Mouse (Mus musculus) cerebral cortex, adult 2 months (tissue): Measurements from ENCODE around the gene 1600014C23Rik.

Source experiments
- WGBS: fragments of 180-500 bp; shearing (Covaris S2); methylation state at CpG from one replicate; pipeline ENCODE4 v1.1.7; 2018; 5-methylcytosine and 5-hydroxymethylcytosine counted together

Gene 1600014C23Rik

GRCm38 (mm10) chr17:45692159-45692558 lies 41.5 kb downstream of the 1600014C23Rik start:
- whole genome bisulfite sequencing, result 91% methylated on average over 5 of the region's 5 CpGs

GRCm38 (mm10) chr17:45690044-45690443 lies 43.6 kb downstream of the 1600014C23Rik start:
- WGBS, result 91% methylated on average over 4 of the region's 4 CpGs

- 89% methylated on average over 9 of the region's 9 CpGs for WGBS
These were observed 44.5 kb downstream of the 1600014C23Rik start for GRCm38 (mm10) chr17:45689120-45689519.

DNA sequence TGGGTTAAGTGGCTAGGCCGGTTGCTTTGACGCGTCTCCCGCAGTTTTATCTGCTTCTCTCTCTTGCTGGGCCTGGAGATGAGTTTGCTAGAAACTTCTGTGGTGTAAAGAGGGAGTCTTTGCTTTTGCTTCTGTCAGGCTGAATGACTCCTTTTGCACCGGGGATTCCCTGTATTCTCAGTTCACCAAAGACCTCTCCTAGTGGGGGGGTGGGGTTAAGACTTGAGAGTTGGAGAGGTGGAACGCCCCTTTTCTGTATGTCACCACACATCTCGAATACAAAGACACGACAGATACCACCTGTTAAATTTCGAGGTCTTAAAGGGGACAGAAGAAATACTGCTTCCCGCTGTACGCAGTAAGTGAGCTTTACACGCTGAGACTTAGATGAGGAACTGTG lies 46.9 kb downstream of the 1600014C23Rik start, which contains the start of gene Tmem63b:
Tmem63b (minus strand) TSS at position 190 of the 400 bp plus-strand sequence.
- WGBS, result 2% methylated on average over 12 of the region's 12 CpGs

DNA sequence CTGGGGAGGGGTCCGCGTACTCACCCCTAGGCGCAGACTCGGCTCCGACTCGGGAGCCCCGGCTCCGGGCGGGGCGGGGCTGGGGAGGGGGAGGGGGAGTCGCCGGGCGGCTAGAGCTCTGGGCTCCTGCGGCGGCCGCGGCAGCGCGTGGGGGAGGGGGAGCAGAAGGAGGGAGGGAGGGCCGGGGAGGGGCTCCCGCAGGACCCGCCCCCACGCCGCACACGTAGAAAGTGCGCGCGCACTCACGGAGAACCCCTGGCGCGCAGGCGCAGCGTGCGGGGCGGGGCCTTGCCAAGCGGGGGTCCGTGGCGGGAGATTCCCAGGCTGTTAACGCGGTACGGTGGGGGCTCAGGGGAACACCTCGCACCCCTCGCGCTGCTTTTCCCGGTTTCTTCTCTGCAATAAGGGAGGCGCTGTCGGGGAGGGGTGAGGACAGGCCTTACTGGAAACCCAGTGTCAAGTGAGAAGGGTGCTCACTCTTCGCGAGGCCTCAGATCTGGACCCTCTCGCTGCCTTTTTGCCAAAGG lies 47.5 kb downstream of the 1600014C23Rik start, which contains the start of gene Mrpl14:
Mrpl14 (plus strand) TSS at position 230 of the 527 bp plus-strand sequence.
- 2% methylated on average over 32 of the region's 50 CpGs for WGBS

GRCm38 (mm10) chr17:45685171-45686092 lies 48.2 kb downstream of the 1600014C23Rik start:
- 1% methylated on average over 58 of the region's 58 CpGs for whole genome bisulfite sequencing

DNA sequence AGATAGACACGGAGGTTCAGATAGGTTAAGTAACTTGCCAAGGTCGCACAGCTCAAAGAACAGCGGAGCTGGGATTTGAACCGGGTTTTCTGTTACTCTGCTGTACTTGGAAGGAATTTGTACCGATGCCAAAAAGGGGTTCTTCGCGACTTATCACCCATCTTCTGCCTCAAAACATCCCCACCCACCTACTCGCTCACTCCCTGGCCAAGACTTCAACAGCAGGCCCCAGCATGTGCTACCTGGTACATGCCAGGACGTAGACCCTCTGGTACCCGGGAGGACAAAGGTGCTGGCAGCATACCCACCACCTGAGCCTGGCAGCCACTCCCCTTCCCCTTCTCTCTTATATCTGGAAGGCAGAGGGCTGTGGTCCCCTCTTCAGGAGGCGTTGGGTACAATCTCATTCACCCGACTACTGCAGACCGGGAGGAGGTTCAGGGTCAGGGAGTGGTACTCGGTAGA lies 48.9 kb downstream of the 1600014C23Rik start:
- 21% methylated on average over 14 of the region's 14 CpGs for WGBS
